Comparison of ENCODE assay signal across 13 mouse cellular contexts in the genomic region with DNA sequence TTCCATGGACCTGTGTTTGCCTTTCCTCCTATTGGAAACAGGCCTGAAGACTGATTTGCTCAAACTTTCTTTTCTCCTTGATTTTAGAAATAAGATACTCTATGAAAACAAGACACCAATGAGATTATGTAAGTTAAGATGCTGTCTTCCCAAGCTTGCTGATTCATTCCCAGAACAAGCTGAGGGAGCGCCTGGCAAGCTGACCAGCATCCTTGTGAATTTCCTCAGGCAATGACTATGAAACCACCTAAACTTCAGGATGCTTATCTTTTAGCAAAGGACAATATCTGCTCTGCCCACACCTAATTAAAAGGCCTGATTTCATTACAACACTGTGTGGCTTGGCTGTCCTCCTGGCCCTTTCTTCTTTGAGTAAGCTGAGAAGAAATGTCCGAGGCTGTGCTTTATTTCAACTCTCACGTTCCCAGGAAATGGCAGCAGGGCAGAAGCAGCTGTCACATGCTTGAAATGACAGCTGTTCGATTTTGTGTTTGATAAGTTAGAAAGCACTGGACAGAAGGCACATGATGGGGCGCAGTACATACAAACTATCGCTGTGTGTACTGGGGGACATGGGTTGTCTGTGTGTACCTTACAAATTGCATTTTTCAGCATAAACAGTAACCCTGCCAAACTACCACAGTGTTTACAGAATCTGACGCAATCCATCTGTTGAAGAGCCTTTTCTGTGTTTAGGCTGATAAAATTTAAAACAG. TPM values are rescaled to one million over a fixed set of nuclear protein-coding genes. Genes with fewer than 3 reads are reported as not detected.
DNase-seq lines count a peak whose midpoint lies in the region; ATAC-seq and TF ChIP-seq lines count a peak whose summit lies in the region.
"Had no signal": no experiment of that assay in that cellular context is flagged by ENCODE, and none has a peak within 500 bp of the region (broad histone marks: within the 10 kb centered on the region; RNA-seq: fewer than 3 reads in every experiment).

No protein-coding gene starts in this region.

- H3K4me3 ChIP-seq in heart, adult 2 months, result no peak overlapping the region
- H3K4me3 ChIP-seq in C2C12 (ENCODE audit: insufficient read depth, poor library complexity, severe bottlenecking), result no peak overlapping the region
- no peak overlapping the region for H3K4me3 ChIP-seq in intestine, embryonic 15.5 days (replicated peaks)
- no peak overlapping the region for H3K4me3 ChIP-seq in hindbrain, embryonic 11.5 days (ENCODE audit: low read depth, low read length)

- 65% methylated on average over 7 of the region's 7 CpGs for WGBS in heart, adult 2 months
- WGBS in intestine, embryonic 15.5 days, result 51% methylated on average over 7 of the region's 7 CpGs
- WGBS in hindbrain, embryonic 11.5 days, result 80% methylated on average over 7 of the region's 7 CpGs

- intact Hi-C loops in heart, adult 2 months (cut with DNase I), result no loop called here

- no peak overlapping the region for H3K9ac ChIP-seq in heart, adult 2 months (ENCODE audit: low read depth, low read length)
- H3K9ac ChIP-seq in intestine, embryonic 15.5 days, result no peak overlapping the region; the same call in 1 of the 2 replicates
- H3K9ac ChIP-seq in hindbrain, embryonic 11.5 days (ENCODE audit: low read depth, low read length), result no peak overlapping the region

- no peaks in the 10 kb centered on the region for H3K9me3 ChIP-seq in intestine, embryonic 15.5 days
- no peaks in the 10 kb centered on the region for H3K9me3 ChIP-seq in hindbrain, embryonic 11.5 days (ENCODE audit: control insufficient read depth, low read length)

- no peaks in the 10 kb centered on the region for H3K4me1 ChIP-seq in heart, adult 2 months (ENCODE audit: control insufficient read depth, insufficient read depth, low read length)
- H3K4me1 ChIP-seq in intestine, embryonic 15.5 days (replicated peaks), result no peaks in the 10 kb centered on the region
- H3K4me1 ChIP-seq in hindbrain, embryonic 11.5 days (replicated peaks; ENCODE audit: control insufficient read depth, insufficient read depth, low read length), result no peaks in the 10 kb centered on the region

- no peaks in the 10 kb centered on the region for H3K79me3 ChIP-seq in C2C12 (ENCODE audit: low read depth)

- no peak overlapping the region for H3K27ac ChIP-seq in heart, adult 2 months
- peak overlapping the region; percentile 60 for H3K27ac ChIP-seq in intestine, embryonic 15.5 days
- H3K27ac ChIP-seq in hindbrain, embryonic 11.5 days (ENCODE audit: low read depth, low read length), result no peak overlapping the region

- no peak overlapping the region for H3ac ChIP-seq in C2C12 (ENCODE audit: control insufficient read depth, insufficient read length, low read depth)

- no peaks in the 10 kb centered on the region for H3K36me3 ChIP-seq in heart, adult 2 months (ENCODE audit: control insufficient read depth, insufficient read depth, low read length)
- no peaks in the 10 kb centered on the region for H3K36me3 ChIP-seq in C2C12 (ENCODE audit: control insufficient read depth, insufficient read depth)
- no peaks in the 10 kb centered on the region for H3K36me3 ChIP-seq in intestine, embryonic 15.5 days
- no peaks in the 10 kb centered on the region for H3K36me3 ChIP-seq in hindbrain, embryonic 11.5 days (ENCODE audit: control insufficient read depth, insufficient read depth, low read length)

- no peaks in the 10 kb centered on the region for H3K27me3 ChIP-seq in heart, adult 2 months (ENCODE audit: control insufficient read depth, insufficient read depth, low read length)
- H3K27me3 ChIP-seq in C2C12 (ENCODE audit: control insufficient read depth, insufficient read depth, insufficient read length), result no peaks in the 10 kb centered on the region
- no peaks in the 10 kb centered on the region for H3K27me3 ChIP-seq in intestine, embryonic 15.5 days (replicated peaks)
- H3K27me3 ChIP-seq in hindbrain, embryonic 11.5 days (ENCODE audit: control insufficient read depth, insufficient read depth, low read length), result no peaks in the 10 kb centered on the region

- ATAC-seq in intestine, embryonic 15.5 days, result peak; percentile 74
- ATAC-seq in hindbrain, embryonic 11.5 days (ENCODE audit: low FRiP score), result no peak
- ATAC-seq: activated CD4-positive, CD25-positive, alpha-beta regulatory T cell, adult 4 months had no signal

- no peak for TF ChIP-seq CTCF in heart, adult 2 months (IDR thresholded peaks at IDR 0.05)
- TF ChIP-seq CTCF in C2C12 (IDR thresholded peaks at IDR 0.05; ENCODE audit: control insufficient read depth, insufficient read depth, insufficient read length), result no peak

- H3K79me2 ChIP-seq in heart, adult 2 months (replicated peaks; ENCODE audit: control insufficient read depth, insufficient read depth, low read length), result no peaks in the 10 kb centered on the region
- H3K79me2 ChIP-seq in C2C12 (ENCODE audit: control insufficient read depth, insufficient read depth), result no peaks in the 10 kb centered on the region

- no peak for TF ChIP-seq POLR2A in heart, adult 2 months (IDR thresholded peaks at IDR 0.05; ENCODE audit: insufficient read depth, low read depth, low read length)

- DNase-seq in heart, adult 2 months, result peak; percentile 12 to 21
- DNase-seq in heart, adult 8-10 months (ENCODE audit: low spot score), result no peak
- DNase-seq in lung, postnatal 10 days, result peak; percentile 51
- DNase-seq in thymus, postnatal 4 days, result no peak
- no peak for DNase-seq in hindbrain, embryonic 11.5 days (ENCODE audit: low spot score)
- DNase-seq in cerebellum, adult 11 months, result no peak
- DNase-seq: cerebellum, postnatal 25 days had no signal

- H3K4me2 ChIP-seq in intestine, embryonic 15.5 days (replicated peaks), result no peak overlapping the region
- no peak overlapping the region for H3K4me2 ChIP-seq in hindbrain, embryonic 11.5 days (replicated peaks; ENCODE audit: low read depth, low read length)

- TF ChIP-seq EP300 in heart, adult 2 months (IDR thresholded peaks at IDR 0.05; ENCODE audit: insufficient read depth, low read depth, low read length), result no peak

TF ChIP-seq in C2C12, 6 proteins besides CTCF, POLR2A, EP300 and RAD21:
- TF ChIP-seq MYOD1 (IDR thresholded peaks at IDR 0.05; ENCODE audit: control insufficient read depth, insufficient read length, low read depth) (peak; percentile 90), FOSL1 (IDR thresholded peaks at IDR 0.05; ENCODE audit: insufficient read depth, low read length, poor library complexity, severe bottlenecking) (no peak)

RNA-seq across cellular contexts. Expression of a gene that starts 30.3 kb away (rescaled TPM):
- not detected for total RNA-seq in heart, adult 2 months (2021)
- not detected in 2 replicates for polyA plus RNA-seq in heart, adult 2 months (2012; rRNA removed)
- not detected for total RNA-seq in heart, adult 8-10 months (2022)
- polyA plus RNA-seq in C2C12 (2012; fragmentation: generic; extraction: Trizol), result not detected
- polyA plus RNA-seq in intestine, embryonic 15.5 days (2015; fragmentation: Nextera tagmentation; extraction: Ambion mirVana), result not detected in 2 replicates
- polyA plus RNA-seq in hindbrain, embryonic 11.5 days (2014; fragmentation: Nextera tagmentation; extraction: Ambion mirVana), result not detected in 2 replicates
- total RNA-seq: hematopoietic stem cell, adult 5-6 weeks; layer of hippocampus, postnatal 14 days had no signal
- polyA plus RNA-seq: frontal cortex, adult 2 months had no signal

Comparison
In these comparisons a context has a peak if more than half of its experiments do, and no peak if none do; other contexts are left out.
1. DNase-seq: peak in heart, adult 2 months (2 of 2) and lung, postnatal 10 days (single experiment); none in heart, adult 8-10 months (single experiment), thymus, postnatal 4 days (single experiment), hindbrain, embryonic 11.5 days (single experiment) and cerebellum, adult 11 months (single experiment).